Mouse (Mus musculus): ENCODE data around the gene Fam241b. TPM values are rescaled to one million over a fixed set of nuclear protein-coding genes. Genes with fewer than 3 reads are reported as not detected.

Gene Fam241b
- polyA plus RNA-seq, 1 experiment from 2014 or later, result 110 TPM

GRCm38 (mm10) chr10:62127137-62127536 lies 16.6 kb downstream of the Fam241b start:
- no peak overlapping the region for H3K4me3 ChIP-seq (replicated peaks)
- no peaks in the 10 kb centered on the region for H3K4me1 ChIP-seq (replicated peaks)
- 40% methylated on average over 6 of the region's 6 CpGs for WGBS
- no peaks in the 10 kb centered on the region for H3K36me3 ChIP-seq
- H3K4me2 ChIP-seq (replicated peaks), result no peak overlapping the region
- no peak overlapping the region for H3K9ac ChIP-seq (replicated peaks)
- H3K9me3 ChIP-seq, result no peaks in the 10 kb centered on the region
- ATAC-seq, result no peak
- no peak overlapping the region for H3K27ac ChIP-seq
- H3K27me3 ChIP-seq, result peaks cover 70% of the 10 kb centered on the region

- Histone ChIP-seq H3K4me2 (replicated peaks) (no peak overlapping the region), H3K36me3 (no peaks in the 10 kb centered on the region), H3K27ac (no peak overlapping the region), H3K9me3 (no peaks in the 10 kb centered on the region), H3K4me1 (replicated peaks) (peaks cover 23% of the 10 kb centered on the region), H3K9ac (replicated peaks) (no peak overlapping the region), H3K27me3 (peaks cover 34% of the 10 kb centered on the region), H3K4me3 (replicated peaks) (no peak overlapping the region)
- peak; percentile 4; the same call in 1 of the 2 replicates for ATAC-seq
- 60% methylated on average over 9 of the region's 9 CpGs for WGBS
Measured at GRCm38 (mm10) chr10:62113865-62114647, 29.7 kb downstream of the Fam241b start.

GRCm38 (mm10) chr10:62111207-62111576 lies 32.5 kb downstream of the Fam241b start:
- peak overlapping the region; percentile 76 for H3K4me3 ChIP-seq (replicated peaks)
- H3K4me2 ChIP-seq (replicated peaks), result peak overlapping the region; percentile 89
- ATAC-seq, result peak; percentile 57
- H3K36me3 ChIP-seq, result peaks cover 11% of the 10 kb centered on the region
- H3K9me3 ChIP-seq, result no peaks in the 10 kb centered on the region
- H3K27ac ChIP-seq, result no peak overlapping the region
- 36% methylated on average over 6 of the region's 6 CpGs for WGBS
- peaks cover 26% of the 10 kb centered on the region for H3K4me1 ChIP-seq (replicated peaks)
- peaks cover 58% of the 10 kb centered on the region for H3K27me3 ChIP-seq
- H3K9ac ChIP-seq (replicated peaks), result peak overlapping the region; percentile 90; the same call in 1 of the 2 replicates

GRCm38 (mm10) chr10:62110504-62111206 lies 33.1 kb downstream of the Fam241b start:
- no peaks in the 10 kb centered on the region for H3K9me3 ChIP-seq
- peak overlapping the region; percentile 89 for H3K4me2 ChIP-seq (replicated peaks)
- H3K36me3 ChIP-seq, result peaks cover 11% of the 10 kb centered on the region
- H3K27me3 ChIP-seq, result peaks cover 58% of the 10 kb centered on the region
- under 1% methylated on average over 46 of the region's 57 CpGs for WGBS
- H3K4me1 ChIP-seq (replicated peaks), result peaks cover 26% of the 10 kb centered on the region
- peak overlapping the region; percentile 90 for H3K9ac ChIP-seq (replicated peaks)
- no peak overlapping the region for H3K27ac ChIP-seq
- H3K4me3 ChIP-seq (replicated peaks), result peak overlapping the region; percentile 76
- peak; percentile 87 for ATAC-seq

GRCm38 (mm10) chr10:62107048-62107447 lies 36.7 kb downstream of the Fam241b start:
- Histone ChIP-seq H3K4me3 (replicated peaks) (no peak overlapping the region), H3K4me2 (replicated peaks) (no peak overlapping the region), H3K9me3 (no peaks in the 10 kb centered on the region), H3K27me3 (peaks cover 67% of the 10 kb centered on the region), H3K27ac (no peak overlapping the region), H3K9ac (replicated peaks) (no peak overlapping the region), H3K4me1 (replicated peaks) (peaks cover 30% of the 10 kb centered on the region), H3K36me3 (peaks cover 11% of the 10 kb centered on the region)
- ATAC-seq, result no peak
- 71% methylated on average over 9 of the region's 9 CpGs for WGBS

- Histone ChIP-seq H3K9me3 (no peaks in the 10 kb centered on the region), H3K36me3 (peaks cover 11% of the 10 kb centered on the region), H3K27ac (no peak overlapping the region), H3K4me2 (replicated peaks) (no peak overlapping the region), H3K4me3 (replicated peaks) (no peak overlapping the region), H3K4me1 (replicated peaks) (peaks cover 39% of the 10 kb centered on the region), H3K9ac (replicated peaks) (no peak overlapping the region), H3K27me3 (peaks cover 51% of the 10 kb centered on the region)
- no peak for ATAC-seq
- 33% methylated on average over 7 of the region's 7 CpGs for WGBS
Measured at GRCm38 (mm10) chr10:62104835-62105576, 38.7 kb downstream of the Fam241b start.

- Histone ChIP-seq H3K9me3 (no peaks in the 10 kb centered on the region), H3K4me2 (replicated peaks) (peak overlapping the region; percentile 17; the same call in 1 of the 2 replicates), H3K4me3 (replicated peaks) (no peak overlapping the region), H3K27ac (peak overlapping the region; percentile 97), H3K27me3 (peaks cover 22% of the 10 kb centered on the region), H3K9ac (replicated peaks) (no peak overlapping the region), H3K36me3 (0 out of 2 replicates have a peak, but pooled peaks cover 1% of the 10 kb centered on the region), H3K4me1 (replicated peaks) (peaks cover 41% of the 10 kb centered on the region)
- peak; percentile 80 for ATAC-seq
- WGBS, result 10% methylated on average over 7 of the region's 7 CpGs
Measured at GRCm38 (mm10) chr10:62101504-62102439, 41.9 kb downstream of the Fam241b start.

GRCm38 (mm10) chr10:62099749-62100403 lies 43.8 kb downstream of the Fam241b start:
- H3K4me2 ChIP-seq (replicated peaks), result no peak overlapping the region
- 35% methylated on average over 10 of the region's 10 CpGs for WGBS

GRCm38 (mm10) chr10:62094401-62094800 lies 49.3 kb downstream of the Fam241b start:
- Histone ChIP-seq H3K9me3 (no peaks in the 10 kb centered on the region), H3K36me3 (no peaks in the 10 kb centered on the region), H3K4me2 (replicated peaks) (no peak overlapping the region), H3K27me3 (no peaks in the 10 kb centered on the region), H3K9ac (replicated peaks) (no peak overlapping the region), H3K27ac (no peak overlapping the region), H3K4me3 (replicated peaks) (no peak overlapping the region), H3K4me1 (replicated peaks) (peaks cover 8% of the 10 kb centered on the region)
- 89% methylated on average over 6 of the region's 6 CpGs for WGBS
- no peak for ATAC-seq

More at GRCm38 (mm10) chr10:62099749-62100403, 43.8 kb downstream of the Fam241b start:
- Histone ChIP-seq H3K27me3 (peaks cover 17% of the 10 kb centered on the region), H3K9me3 (no peaks in the 10 kb centered on the region), H3K9ac (replicated peaks) (no peak overlapping the region; the same call in 1 of the 2 replicates), H3K36me3 (no peaks in the 10 kb centered on the region), H3K4me1 (replicated peaks) (peaks cover 41% of the 10 kb centered on the region), H3K27ac (peak overlapping the region; percentile 97), H3K4me3 (replicated peaks) (no peak overlapping the region)
- peak; percentile 88 for ATAC-seq

GRCm38 (mm10) chr10:62093903-62094302 lies 49.8 kb downstream of the Fam241b start:
- ATAC-seq, result no peak
- Histone ChIP-seq H3K27me3 (no peaks in the 10 kb centered on the region), H3K9me3 (no peaks in the 10 kb centered on the region), H3K36me3 (no peaks in the 10 kb centered on the region), H3K27ac (no peak overlapping the region), H3K4me2 (replicated peaks) (no peak overlapping the region), H3K4me1 (replicated peaks) (peaks cover 3% of the 10 kb centered on the region; the same call in 1 of the 2 replicates), H3K4me3 (replicated peaks) (no peak overlapping the region), H3K9ac (replicated peaks) (no peak overlapping the region)
- WGBS, result 76% methylated on average over 7 of the region's 7 CpGs

- Histone ChIP-seq H3K9ac (replicated peaks) (no peak overlapping the region), H3K4me2 (replicated peaks) (no peak overlapping the region), H3K27me3 (no peaks in the 10 kb centered on the region), H3K9me3 (no peaks in the 10 kb centered on the region), H3K4me1 (replicated peaks) (no peaks in the 10 kb centered on the region), H3K36me3 (no peaks in the 10 kb centered on the region), H3K4me3 (replicated peaks) (no peak overlapping the region), H3K27ac (no peak overlapping the region)
- no peak for ATAC-seq
Measured at GRCm38 (mm10) chr10:62089486-62089885, 54.2 kb downstream of the Fam241b start.
